23 mouse cellular contexts compared by ENCODE assay signal in genomic region chr7:133729351-133729750, GRCm38 (mm10). TPM values are rescaled to one million over a fixed set of nuclear protein-coding genes. Genes with fewer than 3 reads are reported as not detected.
A peak's percentile ranks its signal among the peaks of the same experiment; 100 is the strongest.
DNase-seq lines count a peak whose midpoint lies in the region; ATAC-seq and TF ChIP-seq lines count a peak whose summit lies in the region.
"Had no signal": no experiment of that assay in that cellular context is flagged by ENCODE, and none has a peak within 500 bp of the region (broad histone marks: within the 10 kb centered on the region; RNA-seq: fewer than 3 reads in every experiment).

No protein-coding gene starts in this region.

- ATAC-seq in forebrain, embryonic 15.5 days (replicated peaks) = no peak
- ATAC-seq in forebrain, embryonic 14.5 days = no peak
- no peak for ATAC-seq in heart, postnatal 0 days (ENCODE audit: insufficient read depth, low read depth)
- ATAC-seq: activated CD4-positive, CD25-positive, alpha-beta regulatory T cell, adult 4 months; intestine, embryonic 16.5 days had no signal

- TF ChIP-seq CTCF in heart, postnatal 0 days (IDR thresholded peaks at IDR 0.05; ENCODE audit: low read depth) = no peak

- H3K27ac ChIP-seq in forebrain, embryonic 15.5 days (replicated peaks) = 0 out of 2 replicates have a peak overlapping the region, but pooled peaks have one; percentile 47
- H3K27ac ChIP-seq in forebrain, embryonic 14.5 days (ENCODE audit: low read depth, low read length) = no peak overlapping the region
- no peak overlapping the region; the same call in 1 of the 2 replicates for H3K27ac ChIP-seq in heart, postnatal 0 days (ENCODE audit: low read depth)
- H3K27ac ChIP-seq: hindbrain, embryonic 15.5 days; kidney, embryonic 15.5 days had no signal

- no peak overlapping the region for H3K9ac ChIP-seq in forebrain, embryonic 15.5 days (replicated peaks)
- H3K9ac ChIP-seq in forebrain, embryonic 14.5 days (ENCODE audit: low read length) = no peak overlapping the region; the same call in 1 of the 2 replicates
- no peak overlapping the region for H3K9ac ChIP-seq in heart, postnatal 0 days (replicated peaks; ENCODE audit: low read depth, low read length)
- H3K9ac ChIP-seq: hindbrain, embryonic 15.5 days; kidney, embryonic 15.5 days had no signal

- H3K36me3 ChIP-seq in forebrain, embryonic 15.5 days = peaks cover 18% of the 10 kb centered on the region; the same call in 1 of the 2 replicates
- peaks cover 43% of the 10 kb centered on the region for H3K36me3 ChIP-seq in forebrain, embryonic 14.5 days (ENCODE audit: control insufficient read depth, insufficient read depth, low read length)
- H3K36me3 ChIP-seq in heart, postnatal 0 days (replicated peaks; ENCODE audit: control insufficient read depth, insufficient read depth, low read length) = peaks cover 23% of the 10 kb centered on the region

- H3K27me3 ChIP-seq in forebrain, embryonic 15.5 days = no peaks in the 10 kb centered on the region
- H3K27me3 ChIP-seq in forebrain, embryonic 14.5 days (replicated peaks; ENCODE audit: control insufficient read depth, insufficient read depth, low read length) = no peaks in the 10 kb centered on the region
- H3K27me3 ChIP-seq in heart, postnatal 0 days (ENCODE audit: control insufficient read depth, insufficient read depth, low read length) = no peaks in the 10 kb centered on the region
- H3K27me3 ChIP-seq: hindbrain, embryonic 15.5 days; kidney, embryonic 15.5 days had no signal

- no peaks in the 10 kb centered on the region for H3K9me3 ChIP-seq in forebrain, embryonic 15.5 days
- no peaks in the 10 kb centered on the region for H3K9me3 ChIP-seq in forebrain, embryonic 14.5 days (replicated peaks; ENCODE audit: control insufficient read depth, low read length)
- no peaks in the 10 kb centered on the region for H3K9me3 ChIP-seq in heart, postnatal 0 days (replicated peaks; ENCODE audit: control insufficient read depth, low read length)
- H3K9me3 ChIP-seq: G1E; hindbrain, embryonic 15.5 days; kidney, embryonic 15.5 days; megakaryocyte, embryonic 14.5 days had no signal

- H3K4me2 ChIP-seq in forebrain, embryonic 15.5 days (replicated peaks) = no peak overlapping the region
- no peak overlapping the region for H3K4me2 ChIP-seq in forebrain, embryonic 14.5 days (ENCODE audit: low read length)
- no peak overlapping the region for H3K4me2 ChIP-seq in heart, postnatal 0 days (ENCODE audit: low read depth, low read length)
- H3K4me2 ChIP-seq: hindbrain, embryonic 15.5 days; kidney, embryonic 15.5 days had no signal

- H3K4me3 ChIP-seq in forebrain, embryonic 15.5 days = no peak overlapping the region
- no peak overlapping the region for H3K4me3 ChIP-seq in forebrain, embryonic 14.5 days (ENCODE audit: low read depth, low read length)
- H3K4me3 ChIP-seq in heart, postnatal 0 days (ENCODE audit: low read depth, low read length) = no peak overlapping the region
- H3K4me3 ChIP-seq: gastrocnemius, adult 2 months; hindbrain, embryonic 15.5 days; kidney, embryonic 15.5 days; megakaryocyte, embryonic 14.5 days had no signal

- DNase-seq in forebrain, embryonic 14.5 days (ENCODE audit: low spot score) = no peak
- peak; percentile 4 for DNase-seq in heart, postnatal 0 days (ENCODE audit: low spot score)
- DNase-seq in heart, adult 9 months (ENCODE audit: low spot score in 2 of 2) = no peak
- peak; percentile 50 to 61 for DNase-seq in cerebellum, adult 18-20 months
- peak; percentile 40 to 41 for DNase-seq in cerebellum, postnatal 36 days
- DNase-seq in kidney, postnatal 14 days = no peak
- DNase-seq: adrenal gland, postnatal 10 days; gastrocnemius, adult 2 months; heart, postnatal 10 days; liver; lung, postnatal 10 days; midbrain, embryonic 14.5 days; thymus, postnatal 25 days had no signal

- H3K4me1 ChIP-seq in forebrain, embryonic 15.5 days = peaks cover 13% of the 10 kb centered on the region
- 0 out of 2 replicates have a peak, but pooled peaks cover 5% of the 10 kb centered on the region for H3K4me1 ChIP-seq in forebrain, embryonic 14.5 days (ENCODE audit: control insufficient read depth, insufficient read depth, low read length)
- peaks cover 27% of the 10 kb centered on the region for H3K4me1 ChIP-seq in heart, postnatal 0 days (ENCODE audit: control insufficient read depth, insufficient read depth)
- H3K4me1 ChIP-seq: kidney, embryonic 15.5 days had no signal

- no peak for TF ChIP-seq EP300 in heart, postnatal 0 days (IDR thresholded peaks at IDR 0.05; ENCODE audit: low read depth)

- 76% methylated on average over 5 of the region's 5 CpGs for WGBS in forebrain, embryonic 15.5 days
- WGBS in forebrain, embryonic 14.5 days = 80% methylated on average over 5 of the region's 5 CpGs
- WGBS in heart, postnatal 0 days = 75% methylated on average over 5 of the region's 5 CpGs

RNA-seq across cellular contexts. Expression of gene Uros, which starts 19.5 kb away (rescaled TPM):
- polyA plus RNA-seq in forebrain, embryonic 15.5 days (2015; fragmentation: Nextera tagmentation; extraction: Ambion mirVana) = 52.9 and 55.3 TPM in 2 replicates
- polyA plus RNA-seq in forebrain, embryonic 14.5 days (2014; fragmentation: Nextera tagmentation; extraction: Ambion mirVana) = 62.6 TPM in 2 replicates
- 15.3 and 30.8 TPM in 2 replicates for total RNA-seq in heart, postnatal 0 days (2014; rRNA removed; ENCODE audit: low replicate concordance)
- 35.0 and 38.2 TPM in 2 replicates for polyA plus RNA-seq in heart, postnatal 0 days (2015; fragmentation: Nextera tagmentation; extraction: Ambion mirVana)

RNA-seq across cellular contexts. Expression of gene Bccip, which starts 20.2 kb away (rescaled TPM):
- 115 and 117 TPM in 2 replicates for polyA plus RNA-seq in forebrain, embryonic 15.5 days (2015; fragmentation: Nextera tagmentation; extraction: Ambion mirVana)
- polyA plus RNA-seq in forebrain, embryonic 14.5 days (2014; fragmentation: Nextera tagmentation; extraction: Ambion mirVana) = 108 and 113 TPM in 2 replicates
- total RNA-seq in heart, postnatal 0 days (2014; rRNA removed; ENCODE audit: low replicate concordance) = 24.3 and 46.1 TPM in 2 replicates
- 87.4 and 93.1 TPM in 2 replicates for polyA plus RNA-seq in heart, postnatal 0 days (2015; fragmentation: Nextera tagmentation; extraction: Ambion mirVana)

RNA-seq across cellular contexts. Expression of gene Fank1, which starts 47.3 kb away (rescaled TPM):
- polyA plus RNA-seq in forebrain, embryonic 15.5 days (2015; fragmentation: Nextera tagmentation; extraction: Ambion mirVana) = 4.0 TPM in 2 replicates
- 4.2 and 4.5 TPM in 2 replicates for polyA plus RNA-seq in forebrain, embryonic 14.5 days (2014; fragmentation: Nextera tagmentation; extraction: Ambion mirVana)
- not detected in 2 replicates for total RNA-seq in heart, postnatal 0 days (2014; rRNA removed; ENCODE audit: low replicate concordance)
- polyA plus RNA-seq in heart, postnatal 0 days (2015; fragmentation: Nextera tagmentation; extraction: Ambion mirVana) = 0.08 and 0.41 TPM in 2 replicates
- total RNA-seq: G1E; gastrocnemius, adult 2 months; granulocyte monocyte progenitor cell, adult 5-6 weeks; heart, postnatal 10 days had no signal
- polyA plus RNA-seq: activated CD4-positive, CD25-positive, alpha-beta regulatory T cell, adult 4 months; G1E; liver, embryonic 16.5 days had no signal

RNA-seq across cellular contexts. Expression of gene Mmp21, which starts 49.5 kb away (rescaled TPM):
- 0.14 TPM in 1 of 2 replicates, not detected in the other for polyA plus RNA-seq in forebrain, embryonic 15.5 days (2015; fragmentation: Nextera tagmentation; extraction: Ambion mirVana)
- not detected in 2 replicates for polyA plus RNA-seq in forebrain, embryonic 14.5 days (2014; fragmentation: Nextera tagmentation; extraction: Ambion mirVana)
- not detected in 2 replicates for total RNA-seq in heart, postnatal 0 days (2014; rRNA removed; ENCODE audit: low replicate concordance)
- not detected in 2 replicates for polyA plus RNA-seq in heart, postnatal 0 days (2015; fragmentation: Nextera tagmentation; extraction: Ambion mirVana)
- total RNA-seq: adrenal gland, postnatal 10 days; G1E; gastrocnemius, adult 2 months; heart, postnatal 10 days had no signal
- polyA plus RNA-seq: G1E; intestine, embryonic 16.5 days; large intestine, adult 2 months had no signal

RNA-seq across cellular contexts. Expression of gene Dhx32, which starts 53.2 kb away (rescaled TPM):
- 50.3 and 53.0 TPM in 2 replicates for polyA plus RNA-seq in forebrain, embryonic 15.5 days (2015; fragmentation: Nextera tagmentation; extraction: Ambion mirVana)
- 55.1 and 56.9 TPM in 2 replicates for polyA plus RNA-seq in forebrain, embryonic 14.5 days (2014; fragmentation: Nextera tagmentation; extraction: Ambion mirVana)
- total RNA-seq in heart, postnatal 0 days (2014; rRNA removed; ENCODE audit: low replicate concordance) = 59.8 and 64.3 TPM in 2 replicates
- polyA plus RNA-seq in heart, postnatal 0 days (2015; fragmentation: Nextera tagmentation; extraction: Ambion mirVana) = 33.1 and 37.1 TPM in 2 replicates

Comparison
In these comparisons a context has a peak if more than half of its experiments do, and no peak if none do; other contexts are left out.
1. DNase-seq: peak in heart, postnatal 0 days (single experiment), cerebellum, adult 18-20 months (2 of 2) and cerebellum, postnatal 36 days (2 of 2); none in forebrain, embryonic 14.5 days (single experiment), heart, adult 9 months (0 of 2) and kidney, postnatal 14 days (single experiment).